Mouse (Mus musculus) myocyte (in vitro differentiated cells): ENCODE results near the gene March5. TPM values are rescaled to one million over a fixed set of nuclear protein-coding genes. Genes with fewer than 3 reads are reported as not detected.

Experiments
- H3K27me3 ChIP-seq: one replicate; pipeline ENCODE4 v1.6.1; 2011; ENCODE audit not compliant: control insufficient read depth, insufficient read depth, insufficient read length
- H3K36me3 ChIP-seq: one replicate; pipeline ENCODE4 v1.6.1; 2011; ENCODE audit not compliant: control insufficient read depth, insufficient read depth
- H3K4me2 ChIP-seq: one replicate; pipeline ENCODE4 v1.6.1; 2011; ENCODE audit warnings: low read depth, control low read depth
- H3K4me3 ChIP-seq: one replicate; pipeline ENCODE4 v1.5.1; 2011; ENCODE audit warnings: mild to moderate bottlenecking, control low read depth, moderate library complexity
- H3K79me2 ChIP-seq: one replicate; pipeline ENCODE4 v1.6.1; 2011; ENCODE audit not compliant: control insufficient read depth, insufficient read depth
- H3ac ChIP-seq: one replicate; pipeline ENCODE4 v1.6.1; 2011; ENCODE audit not compliant: control insufficient read depth, insufficient read length
- CEBPB ChIP-seq: IDR thresholded peaks from 2 replicates; pipeline ENCODE4 v1.6.1; 2011; ENCODE audit warnings: mild to moderate bottlenecking, moderate library complexity; ENCODE audit not compliant: poor library complexity, insufficient read depth, severe bottlenecking
- E2F4 ChIP-seq: IDR thresholded peaks from one replicate; pipeline ENCODE4 v1.6.1; 2011; ENCODE audit warnings: mild to moderate bottlenecking, control low read depth, moderate library complexity; ENCODE audit not compliant: insufficient read depth
- MAX ChIP-seq: IDR thresholded peaks from one replicate; pipeline ENCODE4 v1.6.1; 2011; ENCODE audit warnings: low read depth, mild to moderate bottlenecking, control low read depth
- MYOD1 ChIP-seq, 3 experiments: IDR thresholded peaks; one replicate each; pipeline ENCODE4 v1.6.1; 2011; ENCODE audit warnings: control low read depth in 2 of 3, low read depth in 2 of 3, mild to moderate bottlenecking in 2 of 3, moderate library complexity in 1 of 3; ENCODE audit not compliant: insufficient read length in 2 of 3, control insufficient read depth in 1 of 3
- MYOG ChIP-seq, 3 experiments: IDR thresholded peaks; one replicate each; pipeline ENCODE4 v1.6.1; 2011; ENCODE audit warnings: control low read depth in 2 of 3, low read depth in 2 of 3, mild to moderate bottlenecking in 2 of 3; ENCODE audit not compliant: insufficient read length in 2 of 3, control insufficient read depth in 1 of 3, insufficient read depth in 1 of 3
- POLR2A ChIP-seq: IDR thresholded peaks from one replicate; pipeline ENCODE4 v1.6.1; 2011; ENCODE audit warnings: low read depth, mild to moderate bottlenecking, control low read depth, moderate library complexity; ENCODE audit not compliant: insufficient read length
- POLR2AphosphoS2 ChIP-seq: IDR thresholded peaks from one replicate; pipeline ENCODE4 v1.6.1; 2011; ENCODE audit warnings: low read depth, control low read depth; ENCODE audit not compliant: insufficient read length
- REST ChIP-seq: IDR thresholded peaks from one replicate; pipeline ENCODE4 v1.6.1; 2011; ENCODE audit warnings: mild to moderate bottlenecking, control low read depth, moderate library complexity; ENCODE audit not compliant: insufficient read depth, insufficient read length
- SRF ChIP-seq: IDR thresholded peaks from one replicate; pipeline ENCODE4 v1.6.1; 2011; ENCODE audit warnings: low read depth; ENCODE audit not compliant: control insufficient read depth, insufficient read length
- TCF12 ChIP-seq: IDR thresholded peaks from one replicate; pipeline ENCODE4 v1.6.1; 2011; ENCODE audit warnings: mild to moderate bottlenecking, control low read depth; ENCODE audit not compliant: poor library complexity, insufficient read depth, severe bottlenecking
- TCF3 ChIP-seq: IDR thresholded peaks from one replicate; pipeline ENCODE4 v1.6.1; 2011; ENCODE audit warnings: low read depth, control low read depth; ENCODE audit not compliant: insufficient read length
- USF1 ChIP-seq: IDR thresholded peaks from one replicate; pipeline ENCODE4 v1.6.1; 2011; ENCODE audit warnings: low read depth, mild to moderate bottlenecking, control low read depth, moderate library complexity
- polyA plus RNA-seq: library from polyadenylated mRNA; unstranded; fragments of >200 nt; fragmentation: generic; extraction: Trizol; gene quantifications from one replicate; pipeline ENCODE4 v1.2.1, GENCODE M21; 2012; ENCODE audit warnings: missing spikeins

March5 gene
- polyA plus RNA-seq, 1 experiment: 73.5 TPM

GRCm38 (mm10) chr19:37174116-37174715 lies 33.1 kb upstream of the March5 start:
- no peak for TF ChIP-seq MYOG (IDR thresholded peaks at IDR 0.05; ENCODE audit: control insufficient read depth in 1 of 3, insufficient read depth in 1 of 3, insufficient read length in 2 of 3, low read depth in 2 of 3)
- peak in 1 of 3 experiments; percentile 7 for TF ChIP-seq MYOD1 (IDR thresholded peaks at IDR 0.05; ENCODE audit: control insufficient read depth in 1 of 3, insufficient read length in 2 of 3, low read depth in 2 of 3)
- no peak for TF ChIP-seq TCF3
- no peaks in the 10 kb centered on the region for H3K79me2 ChIP-seq
- peak overlapping the region; percentile 23 for H3ac ChIP-seq
- peak overlapping the region; percentile 91 for H3K4me2 ChIP-seq
- no peaks in the 10 kb centered on the region for H3K27me3 ChIP-seq
- H3K36me3 ChIP-seq: no peaks in the 10 kb centered on the region
- H3K4me3 ChIP-seq: peak overlapping the region; percentile 70

- Histone ChIP-seq H3K4me3 (peak overlapping the region; percentile 70), H3K79me2 (no peaks in the 10 kb centered on the region), H3K4me2 (peak overlapping the region; percentile 91), H3ac (peak overlapping the region; percentile 23), H3K27me3 (no peaks in the 10 kb centered on the region), H3K36me3 (no peaks in the 10 kb centered on the region)
- no peak for TF ChIP-seq TCF12
- no peak for TF ChIP-seq MYOG (IDR thresholded peaks at IDR 0.05; ENCODE audit: control insufficient read depth in 1 of 3, insufficient read depth in 1 of 3, insufficient read length in 2 of 3, low read depth in 2 of 3)
- TF ChIP-seq USF1: no peak
- no peak for TF ChIP-seq TCF3
- no peak for TF ChIP-seq CEBPB
- no peak for TF ChIP-seq MAX
- TF ChIP-seq E2F4: no peak
- no peak for TF ChIP-seq MYOD1 (IDR thresholded peaks at IDR 0.05; ENCODE audit: control insufficient read depth in 1 of 3, insufficient read length in 2 of 3, low read depth in 2 of 3)
- TF ChIP-seq REST: no peak
- no peak for TF ChIP-seq POLR2A
- TF ChIP-seq POLR2AphosphoS2: no peak
Measured at GRCm38 (mm10) chr19:37174716-37175435, 32.5 kb upstream of the March5 start.

DNA sequence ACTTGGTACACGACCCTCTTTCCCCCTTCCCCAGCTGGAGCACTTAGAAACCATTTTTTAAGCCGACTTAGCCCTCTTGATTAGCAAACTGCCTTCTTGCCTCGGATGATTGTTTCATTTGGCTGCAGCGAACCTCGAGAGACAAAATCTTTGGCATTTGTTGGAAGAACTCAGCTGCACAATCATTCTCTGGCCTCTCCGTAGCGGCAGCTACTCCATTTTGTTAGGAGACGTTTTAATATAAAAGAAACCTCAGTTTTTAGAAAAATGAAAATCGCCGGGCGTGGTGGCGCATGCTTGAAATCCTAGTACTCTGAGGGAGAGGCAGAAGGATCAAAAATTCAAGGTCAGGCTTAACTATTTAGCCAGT lies 31.9 kb upstream of the March5 start:
- H3K4me3 ChIP-seq: peak overlapping the region; percentile 70
- TF ChIP-seq TCF12 (no peak), E2F4 (no peak), CEBPB (no peak), SRF (no peak)
- H3K79me2 ChIP-seq: no peaks in the 10 kb centered on the region

DNA sequence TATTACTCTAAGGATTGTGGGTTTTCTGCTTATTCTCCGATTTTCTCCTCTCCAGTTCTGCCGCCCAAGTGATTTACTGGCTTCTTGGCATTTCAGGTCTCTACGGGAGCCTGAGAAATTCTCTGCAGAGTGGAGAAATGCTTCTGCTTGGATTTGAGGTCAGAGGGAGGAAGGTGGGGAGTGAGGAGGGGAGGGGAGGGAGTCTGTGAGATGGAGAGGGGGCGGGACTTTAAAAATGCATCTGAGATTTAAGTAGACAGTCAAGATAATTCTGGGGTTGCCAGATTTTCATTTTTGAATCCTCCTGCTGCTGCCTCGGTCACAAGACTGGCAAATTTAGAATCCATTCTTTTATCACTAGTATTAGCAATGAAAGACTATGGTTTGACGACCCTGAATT lies 31.4 kb upstream of the March5 start:
- H3K79me2 ChIP-seq: no peaks in the 10 kb centered on the region
- H3ac ChIP-seq: no peak overlapping the region
- TF ChIP-seq MAX (no peak), E2F4 (no peak), POLR2A (no peak), MYOD1 (IDR thresholded peaks at IDR 0.05; ENCODE audit: control insufficient read depth in 1 of 3, insufficient read length in 2 of 3, low read depth in 2 of 3) (no peak), MYOG (IDR thresholded peaks at IDR 0.05; ENCODE audit: control insufficient read depth in 1 of 3, insufficient read depth in 1 of 3, insufficient read length in 2 of 3, low read depth in 2 of 3) (no peak), POLR2AphosphoS2 (no peak), REST (no peak), SRF (no peak), TCF12 (no peak), CEBPB (no peak), TCF3 (no peak), USF1 (no peak)
- peak overlapping the region; percentile 70 for H3K4me3 ChIP-seq
- H3K36me3 ChIP-seq: no peaks in the 10 kb centered on the region
- peak overlapping the region; percentile 91 for H3K4me2 ChIP-seq
- no peaks in the 10 kb centered on the region for H3K27me3 ChIP-seq

More for the DNA sequence above, 31.9 kb upstream of the March5 start:
- peak overlapping the region; percentile 91 for H3K4me2 ChIP-seq
- H3ac ChIP-seq: no peak overlapping the region
- no peaks in the 10 kb centered on the region for H3K27me3 ChIP-seq
- no peaks in the 10 kb centered on the region for H3K36me3 ChIP-seq

DNA sequence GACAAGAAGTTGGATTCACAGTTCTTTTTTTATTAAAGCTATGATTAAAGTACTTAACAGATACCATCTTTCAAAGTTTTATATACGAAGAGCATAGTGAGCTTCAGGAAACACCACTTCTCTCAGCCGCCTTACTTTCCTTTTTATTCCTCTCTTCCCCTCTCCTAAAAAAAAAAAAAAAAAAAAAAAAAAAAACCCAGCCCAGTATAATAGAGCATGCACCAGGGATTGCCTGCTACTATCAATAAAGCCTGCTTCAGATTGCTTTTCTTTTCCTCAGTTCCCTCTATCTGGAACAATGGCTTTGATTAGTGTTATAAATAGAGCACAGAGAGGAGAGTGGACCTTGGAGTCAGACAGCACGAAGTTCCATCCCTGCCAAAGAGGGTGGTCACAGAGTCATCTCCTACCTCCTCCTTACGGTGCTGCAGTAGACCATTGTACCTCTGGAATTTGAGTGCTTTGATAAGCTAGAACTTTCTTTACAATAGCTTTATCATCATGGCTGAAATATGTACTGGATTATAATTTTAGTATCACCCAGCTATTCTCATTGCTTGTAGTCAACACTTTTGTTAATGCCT lies 30.4 kb upstream of the March5 start:
- peak overlapping the region; percentile 72 for H3K4me2 ChIP-seq
- no peaks in the 10 kb centered on the region for H3K79me2 ChIP-seq
- no peak for TF ChIP-seq MAX
- no peak for TF ChIP-seq USF1
- no peak for TF ChIP-seq TCF3
- TF ChIP-seq CEBPB: no peak
- TF ChIP-seq SRF: no peak
- TF ChIP-seq MYOG (IDR thresholded peaks at IDR 0.05; ENCODE audit: control insufficient read depth in 1 of 3, insufficient read depth in 1 of 3, insufficient read length in 2 of 3, low read depth in 2 of 3): no peak
- no peak for TF ChIP-seq REST
- TF ChIP-seq TCF12: no peak
- TF ChIP-seq POLR2AphosphoS2: no peak
- TF ChIP-seq POLR2A: no peak
- no peak for TF ChIP-seq E2F4
- no peak for TF ChIP-seq MYOD1 (IDR thresholded peaks at IDR 0.05; ENCODE audit: control insufficient read depth in 1 of 3, insufficient read length in 2 of 3, low read depth in 2 of 3)
- no peaks in the 10 kb centered on the region for H3K36me3 ChIP-seq
- H3ac ChIP-seq: no peak overlapping the region
- no peaks in the 10 kb centered on the region for H3K27me3 ChIP-seq
- peak overlapping the region; percentile 29 for H3K4me3 ChIP-seq
